Mouse (Mus musculus): ENCODE data around the gene Prss21.

DNA sequence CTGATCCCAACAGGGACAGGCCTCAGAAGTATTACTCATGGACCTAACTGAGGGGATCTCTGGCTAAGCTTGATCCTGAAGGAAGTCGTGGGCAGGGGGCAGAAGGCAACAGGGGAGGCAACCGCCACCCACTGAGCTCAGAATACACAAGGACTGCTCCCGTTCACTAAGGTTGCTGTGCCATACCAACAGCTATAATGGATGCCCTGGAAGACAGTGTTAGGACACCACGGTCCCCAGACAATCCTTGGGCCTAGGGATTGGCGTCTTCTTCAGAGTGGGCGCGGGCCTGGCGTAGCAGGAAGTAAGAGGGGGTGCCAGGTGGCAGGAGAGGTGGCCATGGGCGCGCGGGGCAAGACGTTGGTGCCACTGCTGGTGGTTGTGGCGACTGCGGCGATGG, at the start of gene Prss21:
- TF ChIP-seq POLR2A (IDR thresholded peaks at IDR 0.05; ENCODE audit: borderline replicate concordance, extremely low read depth, insufficient read depth, insufficient read length, poor library complexity, severe bottlenecking) = no peak
- no peak for TF ChIP-seq CTCF (IDR thresholded peaks at IDR 0.05; ENCODE audit: borderline replicate concordance, extremely low read depth, insufficient read depth, insufficient read length)
